7 mouse cellular contexts compared by ENCODE assay signal in the genomic region with DNA sequence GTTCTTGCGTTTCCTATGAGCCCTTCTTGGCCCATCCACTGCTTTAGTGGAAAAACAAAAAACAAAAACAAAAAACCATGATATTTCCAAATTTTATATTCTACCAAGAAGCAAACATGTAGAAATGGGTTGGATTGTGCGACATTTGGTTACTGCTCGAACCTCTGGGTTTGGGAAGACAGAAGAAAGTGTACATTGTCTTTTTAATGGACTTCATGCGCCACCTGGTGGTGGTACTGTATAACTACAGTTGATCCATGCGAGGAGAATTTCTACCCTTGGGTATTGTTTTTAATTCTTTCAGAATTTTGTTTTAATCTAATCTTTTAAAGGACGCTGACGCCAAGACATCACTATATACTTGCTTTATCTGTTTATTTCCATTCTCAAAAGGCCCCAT.
A peak's percentile ranks its signal among the peaks of the same experiment; 100 is the strongest.
DNase-seq lines count a peak whose midpoint lies in the region; ATAC-seq and TF ChIP-seq lines count a peak whose summit lies in the region.

No protein-coding gene starts in this region.

- H3K36me3 ChIP-seq in forebrain, embryonic 13.5 days (ENCODE audit: poor library complexity, severe bottlenecking): no peaks in the 10 kb centered on the region
- H3K36me3 ChIP-seq in limb, embryonic 10.5 days: no peaks in the 10 kb centered on the region

- H3K9me3 ChIP-seq in forebrain, embryonic 13.5 days (replicated peaks): no peaks in the 10 kb centered on the region
- no peaks in the 10 kb centered on the region for H3K9me3 ChIP-seq in limb, embryonic 10.5 days (replicated peaks)

- intact Hi-C loops in left cerebral cortex, adult 2 months (cut with DNase I): loop anchor here (1.0 to 5.0 kb wide), 4 partner anchors 306 to 703 kb away; no protein-coding TSS in a partner anchor

- H3K4me3 ChIP-seq in left cerebral cortex, adult 2 months: no peak overlapping the region
- no peak overlapping the region for H3K4me3 ChIP-seq in forebrain, embryonic 13.5 days
- H3K4me3 ChIP-seq in limb, embryonic 10.5 days: no peak overlapping the region

- WGBS in forebrain, embryonic 13.5 days: 17% methylated on average over 7 of the region's 7 CpGs
- 25% methylated on average over 7 of the region's 7 CpGs for WGBS in limb, embryonic 10.5 days

- ATAC-seq in forebrain, embryonic 13.5 days: 0 out of 2 replicates have a peak, but pooled peaks have one; percentile 25

- H3K9ac ChIP-seq in forebrain, embryonic 13.5 days: no peak overlapping the region

- peaks cover 8% of the 10 kb centered on the region for H3K4me1 ChIP-seq in forebrain, embryonic 13.5 days
- peaks cover 50% of the 10 kb centered on the region for H3K4me1 ChIP-seq in limb, embryonic 10.5 days

- no peak overlapping the region for H3K4me2 ChIP-seq in forebrain, embryonic 13.5 days

- H3K27me3 ChIP-seq in forebrain, embryonic 13.5 days: no peaks in the 10 kb centered on the region
- no peaks in the 10 kb centered on the region for H3K27me3 ChIP-seq in limb, embryonic 10.5 days (ENCODE audit: low read depth, poor library complexity, severe bottlenecking)

- peak; percentile 58 to 67 for DNase-seq in left cerebral cortex, adult 2 months (ENCODE audit: extremely low spot score in 1 of 2, low spot score in 2 of 2)
- DNase-seq in left cerebral cortex, adult 11 months (ENCODE audit: low spot score): no peak
- DNase-seq in MEL-GATA-1-ER (ENCODE audit: extremely low read depth, low read depth): peak; percentile 22
- DNase-seq in c-Kit-negative CD71-positive TER-119-positive erythroid progenitor cells, embryonic 14.5 days (ENCODE audit: low read depth, low spot score): peak; percentile 45
- peak; percentile 71 for DNase-seq in limb, embryonic 10.5 days (ENCODE audit: low spot score)
- DNase-seq in retina, adult 2 months (ENCODE audit: low read depth, low spot score): peak; percentile 25

- no peak overlapping the region for H3K27ac ChIP-seq in left cerebral cortex, adult 2 months
- H3K27ac ChIP-seq in forebrain, embryonic 13.5 days: no peak overlapping the region
- no peak overlapping the region for H3K27ac ChIP-seq in limb, embryonic 10.5 days

- TF ChIP-seq CTCF in left cerebral cortex, adult 2 months (IDR thresholded peaks at IDR 0.05): peak; percentile 92
